Comparison of ENCODE assay signal across 8 mouse cellular contexts in genomic region chr15:98867321-98867720, GRCm38 (mm10). TPM values are rescaled to one million over a fixed set of nuclear protein-coding genes. Genes with fewer than 3 reads are reported as not detected.
A peak's percentile ranks its signal among the peaks of the same experiment; 100 is the strongest.
DNase-seq lines count a peak whose midpoint lies in the region; ATAC-seq and TF ChIP-seq lines count a peak whose summit lies in the region.

No protein-coding gene starts in this region.

- peak; percentile 61 for ATAC-seq in granulocyte monocyte progenitor cell, adult 5-6 weeks (replicated peaks; ENCODE audit: poor library complexity, severe bottlenecking)
- ATAC-seq in liver, embryonic 11.5 days (replicated peaks; ENCODE audit: low FRiP score): no peak

- TF ChIP-seq POLR2A in bone marrow macrophage, adult 2 months (IDR thresholded peaks at IDR 0.05; ENCODE audit: borderline replicate concordance, low read depth, low read length): no peak
- no peak for TF ChIP-seq POLR2A in myocyte (IDR thresholded peaks at IDR 0.05; ENCODE audit: insufficient read length, low read depth)

- 44% methylated on average over 6 of the region's 6 CpGs for WGBS in liver, embryonic 11.5 days

- peaks cover 43% of the 10 kb centered on the region for H3K36me3 ChIP-seq in liver, embryonic 11.5 days (ENCODE audit: control insufficient read depth, insufficient read depth, low read length)
- H3K36me3 ChIP-seq in myocyte (ENCODE audit: control insufficient read depth, insufficient read depth): peaks cover 35% of the 10 kb centered on the region

- H3K4me1 ChIP-seq in bone marrow macrophage, adult 2 months (ENCODE audit: control insufficient read depth, insufficient read depth, low read length): peaks cover 10% of the 10 kb centered on the region
- peaks cover 28% of the 10 kb centered on the region for H3K4me1 ChIP-seq in liver, embryonic 11.5 days (replicated peaks; ENCODE audit: control insufficient read depth, insufficient read depth, low read length)

- no peaks in the 10 kb centered on the region for H3K9me3 ChIP-seq in liver, embryonic 11.5 days (ENCODE audit: control insufficient read depth, low read length)

- peak overlapping the region; percentile 91 for H3K4me3 ChIP-seq in bone marrow macrophage, adult 2 months (ENCODE audit: insufficient read depth, low read length)
- peak overlapping the region; percentile 100 for H3K4me3 ChIP-seq in liver, embryonic 11.5 days (ENCODE audit: low read depth, low read length)
- H3K4me3 ChIP-seq in myocyte: no peak overlapping the region

- peaks cover 58% of the 10 kb centered on the region for H3K79me2 ChIP-seq in myocyte (ENCODE audit: control insufficient read depth, insufficient read depth)

- H3ac ChIP-seq in myocyte (ENCODE audit: control insufficient read depth, insufficient read length): no peak overlapping the region

- peak overlapping the region; percentile 100 for H3K9ac ChIP-seq in liver, embryonic 11.5 days (ENCODE audit: low read depth, low read length)

- peak; percentile 69 for DNase-seq in gastrocnemius, adult 18-20 months (ENCODE audit: low spot score)
- DNase-seq in gastrocnemius, postnatal 10 days: no peak
- DNase-seq in kidney, adult 11 months: peak; percentile 72
- DNase-seq in liver, embryonic 11.5 days (ENCODE audit: low spot score): no peak
- DNase-seq in thymus, postnatal 0 days (ENCODE audit: low spot score): peak; percentile 79

- H3K4me2 ChIP-seq in liver, embryonic 11.5 days: peak overlapping the region; percentile 98
- H3K4me2 ChIP-seq in myocyte (ENCODE audit: low read depth): peak overlapping the region; percentile 100

- no peaks in the 10 kb centered on the region for H3K27me3 ChIP-seq in liver, embryonic 11.5 days (replicated peaks; ENCODE audit: control insufficient read depth, insufficient read depth, low read length)
- H3K27me3 ChIP-seq in myocyte (ENCODE audit: control insufficient read depth, insufficient read depth, insufficient read length): no peaks in the 10 kb centered on the region

- no peak for TF ChIP-seq CTCF in bone marrow macrophage, adult 2 months (IDR thresholded peaks at IDR 0.05; ENCODE audit: low read depth, low read length)

- H3K27ac ChIP-seq in bone marrow macrophage, adult 2 months (ENCODE audit: insufficient read depth, low read depth, low read length): peak overlapping the region; percentile 30
- H3K27ac ChIP-seq in liver, embryonic 11.5 days (ENCODE audit: low read depth, low read length): peak overlapping the region; percentile 68; the same call in 1 of the 2 replicates

TF ChIP-seq in myocyte, 11 proteins besides CTCF, POLR2A, EP300 and RAD21:
- TF ChIP-seq CEBPB (IDR thresholded peaks at IDR 0.05; ENCODE audit: insufficient read depth, poor library complexity, severe bottlenecking) (no peak), MYOD1 (IDR thresholded peaks at IDR 0.05; ENCODE audit: control insufficient read depth in 1 of 3, insufficient read length in 2 of 3, low read depth in 2 of 3) (no peak), POLR2AphosphoS2 (IDR thresholded peaks at IDR 0.05; ENCODE audit: insufficient read length, low read depth) (no peak), TCF12 (IDR thresholded peaks at IDR 0.05; ENCODE audit: insufficient read depth, poor library complexity, severe bottlenecking) (no peak), USF1 (IDR thresholded peaks at IDR 0.05; ENCODE audit: low read depth) (no peak), TCF3 (IDR thresholded peaks at IDR 0.05; ENCODE audit: insufficient read length, low read depth) (no peak), REST (IDR thresholded peaks at IDR 0.05; ENCODE audit: insufficient read depth, insufficient read length) (no peak), E2F4 (IDR thresholded peaks at IDR 0.05; ENCODE audit: insufficient read depth) (no peak), MYOG (IDR thresholded peaks at IDR 0.05; ENCODE audit: control insufficient read depth in 1 of 3, insufficient read depth in 1 of 3, insufficient read length in 2 of 3, low read depth in 2 of 3) (no peak), MAX (IDR thresholded peaks at IDR 0.05; ENCODE audit: low read depth) (no peak), SRF (IDR thresholded peaks at IDR 0.05; ENCODE audit: control insufficient read depth, insufficient read length, low read depth) (no peak)

RNA-seq across cellular contexts. Expression of gene Kmt2d, which starts 3.7 kb away (rescaled TPM):
- 10 to 100 TPM; 43.2 to 50.1 TPM for total RNA-seq in gastrocnemius, adult 18-20 months (2021)
- total RNA-seq in gastrocnemius, postnatal 10 days (2021): 10 to 100 TPM; 46.9 to 59.9 TPM
- 69.1 and 75.3 TPM in 2 replicates for polyA plus RNA-seq in bone marrow macrophage, adult 2 months (2012; ENCODE audit: insufficient read depth, insufficient read length, missing spikeins)
- total RNA-seq in granulocyte monocyte progenitor cell, adult 5-6 weeks (2014; fragmentation: Nextera tagmentation): 59.0 and 81.0 TPM in 2 replicates
- 15.8 and 24.9 TPM in 2 replicates for total RNA-seq in granulocyte monocyte progenitor cell, adult 5-6 weeks (2017)
- polyA plus RNA-seq in liver, embryonic 11.5 days (2014; fragmentation: Nextera tagmentation; extraction: Ambion mirVana): 14.3 and 17.0 TPM in 2 replicates
- polyA plus RNA-seq in myocyte (2012; fragmentation: generic; extraction: Trizol): 27.1 TPM
- 9.4 and 15.6 TPM in 2 replicates for polyA plus RNA-seq in thymus, postnatal 0 days (2015; fragmentation: Nextera tagmentation; extraction: Ambion mirVana)

RNA-seq across cellular contexts. Expression of gene Rhebl1, which starts 27.0 kb away (rescaled TPM):
- 1 to 10 TPM; 1.3 TPM for total RNA-seq in gastrocnemius, adult 18-20 months (2021)
- 1 to 10 TPM; 2.1 to 2.7 TPM for total RNA-seq in gastrocnemius, postnatal 10 days (2021)
- polyA plus RNA-seq in bone marrow macrophage, adult 2 months (2012; ENCODE audit: insufficient read depth, insufficient read length, missing spikeins): 9.8 and 11.8 TPM in 2 replicates
- 14.3 and 25.5 TPM in 2 replicates for total RNA-seq in granulocyte monocyte progenitor cell, adult 5-6 weeks (2014; fragmentation: Nextera tagmentation)
- 4.3 and 7.3 TPM in 2 replicates for total RNA-seq in granulocyte monocyte progenitor cell, adult 5-6 weeks (2017)
- polyA plus RNA-seq in liver, embryonic 11.5 days (2014; fragmentation: Nextera tagmentation; extraction: Ambion mirVana): 6.7 and 7.4 TPM in 2 replicates
- 7.6 TPM for polyA plus RNA-seq in myocyte (2012; fragmentation: generic; extraction: Trizol)
- 10.3 and 10.8 TPM in 2 replicates for polyA plus RNA-seq in thymus, postnatal 0 days (2015; fragmentation: Nextera tagmentation; extraction: Ambion mirVana)

RNA-seq across cellular contexts. Expression of gene Dhh, which starts 31.0 kb away (rescaled TPM):
- total RNA-seq in gastrocnemius, adult 18-20 months (2021): 1 to 10 TPM in 1 of 2 experiments, under 1 TPM in 1; 0.75 to 1.5 TPM
- 1 to 10 TPM; 3.6 to 4.0 TPM for total RNA-seq in gastrocnemius, postnatal 10 days (2021)
- polyA plus RNA-seq in bone marrow macrophage, adult 2 months (2012; ENCODE audit: insufficient read depth, insufficient read length, missing spikeins): not detected in 2 replicates
- not detected in 2 replicates for total RNA-seq in granulocyte monocyte progenitor cell, adult 5-6 weeks (2014; fragmentation: Nextera tagmentation)
- not detected in 2 replicates for total RNA-seq in granulocyte monocyte progenitor cell, adult 5-6 weeks (2017)
- polyA plus RNA-seq in liver, embryonic 11.5 days (2014; fragmentation: Nextera tagmentation; extraction: Ambion mirVana): 0.37 and 0.45 TPM in 2 replicates
- polyA plus RNA-seq in myocyte (2012; fragmentation: generic; extraction: Trizol): 0.11 TPM
- 0.78 and 0.85 TPM in 2 replicates for polyA plus RNA-seq in thymus, postnatal 0 days (2015; fragmentation: Nextera tagmentation; extraction: Ambion mirVana)

RNA-seq across cellular contexts. Expression of gene Prkag1, which starts 36.0 kb away (rescaled TPM):
- total RNA-seq in gastrocnemius, adult 18-20 months (2021): 10 to 100 TPM; 48.1 to 49.6 TPM
- total RNA-seq in gastrocnemius, postnatal 10 days (2021): 10 to 100 TPM; 35.8 to 36.6 TPM
- polyA plus RNA-seq in bone marrow macrophage, adult 2 months (2012; ENCODE audit: insufficient read depth, insufficient read length, missing spikeins): 82.3 and 86.6 TPM in 2 replicates
- 34.2 and 63.8 TPM in 2 replicates for total RNA-seq in granulocyte monocyte progenitor cell, adult 5-6 weeks (2014; fragmentation: Nextera tagmentation)
- 85.0 and 110 TPM in 2 replicates for total RNA-seq in granulocyte monocyte progenitor cell, adult 5-6 weeks (2017)
- 128 and 140 TPM in 2 replicates for polyA plus RNA-seq in liver, embryonic 11.5 days (2014; fragmentation: Nextera tagmentation; extraction: Ambion mirVana)
- polyA plus RNA-seq in myocyte (2012; fragmentation: generic; extraction: Trizol): 99.7 TPM
- 103 and 107 TPM in 2 replicates for polyA plus RNA-seq in thymus, postnatal 0 days (2015; fragmentation: Nextera tagmentation; extraction: Ambion mirVana)

RNA-seq across cellular contexts. Expression of gene Lmbr1l, which starts 50.7 kb away (rescaled TPM):
- total RNA-seq in gastrocnemius, adult 18-20 months (2021): 1 to 10 TPM; 4.8 to 4.9 TPM
- 1 to 10 TPM; 8.1 to 9.9 TPM for total RNA-seq in gastrocnemius, postnatal 10 days (2021)
- 22.0 and 25.7 TPM in 2 replicates for polyA plus RNA-seq in bone marrow macrophage, adult 2 months (2012; ENCODE audit: insufficient read depth, insufficient read length, missing spikeins)
- total RNA-seq in granulocyte monocyte progenitor cell, adult 5-6 weeks (2014; fragmentation: Nextera tagmentation): 3.5 and 8.5 TPM in 2 replicates
- 7.7 and 11.9 TPM in 2 replicates for total RNA-seq in granulocyte monocyte progenitor cell, adult 5-6 weeks (2017)
- polyA plus RNA-seq in liver, embryonic 11.5 days (2014; fragmentation: Nextera tagmentation; extraction: Ambion mirVana): 1.6 and 2.8 TPM in 2 replicates
- polyA plus RNA-seq in myocyte (2012; fragmentation: generic; extraction: Trizol): 33.4 TPM
- 27.8 and 31.9 TPM in 2 replicates for polyA plus RNA-seq in thymus, postnatal 0 days (2015; fragmentation: Nextera tagmentation; extraction: Ambion mirVana)

Comparison
In these comparisons a context has a peak if more than half of its experiments do, and no peak if none do; other contexts are left out.
1. DNase-seq: peak in gastrocnemius, adult 18-20 months (single experiment), kidney, adult 11 months (single experiment) and thymus, postnatal 0 days (single experiment); none in gastrocnemius, postnatal 10 days (single experiment) and liver, embryonic 11.5 days (single experiment).